Mouse (Mus musculus) MEL-GATA-1-ER (cell line): ENCODE data around the gene Vegfa.
"Not testable (repeated sequence)": the region's sequence is repeated elsewhere in the genome, so short reads cannot be mapped to it uniquely, and the experiment has no call there.

Experiments
- DNase-seq: peaks from one replicate; pipeline ENCODE4 v3.0.0-alpha.2; 2012; ENCODE audit warnings: low read depth; ENCODE audit errors: extremely low read depth

The Vegfa gene

DNA sequence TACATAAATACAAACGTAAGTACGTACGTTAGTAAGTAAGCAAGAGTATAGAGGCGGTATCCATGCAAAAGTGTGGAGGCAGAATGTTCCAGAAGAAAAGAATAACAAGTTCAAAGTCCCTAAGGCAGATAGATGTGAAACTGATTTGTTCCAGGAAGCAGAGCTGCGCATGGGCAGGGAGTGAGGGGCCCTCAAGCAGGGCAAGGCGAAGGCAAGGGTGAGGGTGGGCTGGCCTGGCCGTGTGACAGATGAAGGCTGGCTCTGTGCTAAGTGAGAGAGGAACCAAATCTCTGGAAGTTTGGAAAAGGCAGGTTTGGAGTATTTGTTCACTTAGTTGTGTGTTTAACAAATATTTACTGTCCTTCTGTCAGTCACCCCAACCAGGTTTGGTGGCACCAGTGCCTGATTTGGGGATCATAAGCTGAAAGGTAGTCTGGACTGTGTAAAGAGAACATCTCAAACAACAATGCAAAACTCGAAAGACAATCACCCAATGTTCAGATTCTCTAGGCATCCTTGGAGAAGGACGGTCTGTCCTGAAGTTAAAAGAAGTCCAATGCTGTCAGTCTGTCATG is 32.7 kb downstream of the Vegfa start:
- no peak for DNase-seq

DNA sequence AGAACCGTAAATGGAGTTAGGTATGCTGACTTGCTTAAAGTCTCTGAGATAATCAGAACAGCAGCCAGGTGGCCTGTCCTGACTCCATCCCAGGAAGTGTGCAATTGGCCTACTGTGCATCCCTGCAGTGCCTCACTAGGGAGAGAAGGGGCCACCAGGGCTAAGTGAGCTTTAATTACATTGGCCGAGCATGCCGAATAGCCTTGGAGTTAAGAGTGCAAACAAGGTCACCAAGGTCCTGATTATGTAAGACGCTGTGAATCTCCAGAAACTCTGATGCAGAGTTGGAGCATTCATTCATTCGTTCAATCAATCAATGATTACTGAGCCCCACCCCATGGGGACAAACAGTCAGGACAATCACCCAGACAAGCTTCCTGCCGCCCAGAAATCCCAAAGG is 33.8 kb downstream of the Vegfa start:
- no peak for DNase-seq

GRCm38 (mm10) chr17:45996921-45997444 is 35.2 kb downstream of the Vegfa start:
- DNase-seq: no peak

DNA sequence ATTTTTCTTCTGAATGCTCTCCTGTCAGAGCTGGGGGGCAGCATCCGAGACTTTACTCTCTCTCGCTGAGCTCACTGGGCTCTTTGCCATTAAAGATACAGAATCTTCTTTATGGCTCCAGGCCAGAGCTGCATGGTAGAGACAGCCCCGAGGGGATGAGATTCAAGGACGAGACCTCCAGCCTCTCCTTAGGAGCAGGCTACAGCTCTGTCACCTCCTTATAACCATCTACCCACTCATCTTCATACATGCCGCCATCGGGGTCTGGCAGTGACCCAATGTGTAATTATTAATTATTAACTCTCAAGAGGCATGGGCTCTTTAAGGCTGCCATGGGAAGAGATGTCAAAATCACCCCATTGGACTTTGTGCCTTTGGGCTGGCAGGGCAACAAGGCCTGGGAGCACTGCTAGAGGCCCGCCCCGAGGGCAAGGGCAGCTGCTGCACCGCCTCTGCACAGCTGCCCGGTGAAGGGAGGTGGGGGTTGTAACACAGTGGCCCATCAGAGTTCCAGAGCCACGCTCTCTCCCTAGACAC is 37.8 kb downstream of the Vegfa start:
- no peak for DNase-seq

- no peak for DNase-seq
Observed at GRCm38 (mm10) chr17:45986915-45987314, 45.3 kb downstream of the Vegfa start.

- DNase-seq: no peak
Observed at GRCm38 (mm10) chr17:45986374-45986773, 45.8 kb downstream of the Vegfa start.

DNA sequence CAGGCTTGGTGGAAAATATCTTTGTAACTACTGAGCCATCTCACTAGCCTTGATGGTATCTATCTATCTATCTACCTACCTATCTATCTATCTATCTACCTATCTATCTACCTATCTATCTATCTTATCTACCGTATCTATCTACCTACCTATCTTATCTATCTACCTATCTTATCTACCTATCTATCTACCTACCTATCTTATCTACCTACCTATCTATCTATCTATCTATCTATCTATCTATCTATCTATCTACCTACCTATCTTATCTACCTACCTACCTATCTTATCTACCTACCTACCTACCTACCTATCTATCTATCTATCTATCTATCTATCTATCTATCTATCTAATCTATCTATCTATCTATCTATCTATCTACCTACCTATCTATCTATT is 49.0 kb downstream of the Vegfa start:
- DNase-seq: not testable (repeated sequence)

DNA sequence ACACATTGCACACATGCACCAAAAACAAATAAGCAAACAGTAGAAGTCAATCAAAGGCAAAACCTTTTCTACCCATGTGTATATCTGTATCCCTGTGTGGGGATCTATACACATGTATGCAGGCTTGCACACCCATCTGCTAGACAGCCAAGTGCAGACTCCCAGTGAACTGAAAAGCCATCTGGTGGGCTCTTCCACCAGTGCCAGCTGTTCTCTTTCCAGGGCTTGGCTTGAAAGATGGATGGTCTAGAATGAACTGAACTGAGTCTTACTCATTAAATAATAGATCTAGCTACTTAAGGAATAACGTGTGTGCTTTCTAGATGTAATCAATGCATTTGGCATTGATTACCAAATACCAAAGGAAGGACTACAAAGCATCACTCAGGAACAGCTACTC is 50.3 kb downstream of the Vegfa start:
- no peak for DNase-seq

- DNase-seq: no peak
Observed at GRCm38 (mm10) chr17:45979025-45979805, 53.0 kb downstream of the Vegfa start.

- peak; percentile 26 for DNase-seq
Observed at GRCm38 (mm10) chr17:45974461-45974860, 57.7 kb downstream of the Vegfa start.

- peak; percentile 55 for DNase-seq
Observed at GRCm38 (mm10) chr17:45973214-45973613, 59.0 kb downstream of the Vegfa start.

DNA sequence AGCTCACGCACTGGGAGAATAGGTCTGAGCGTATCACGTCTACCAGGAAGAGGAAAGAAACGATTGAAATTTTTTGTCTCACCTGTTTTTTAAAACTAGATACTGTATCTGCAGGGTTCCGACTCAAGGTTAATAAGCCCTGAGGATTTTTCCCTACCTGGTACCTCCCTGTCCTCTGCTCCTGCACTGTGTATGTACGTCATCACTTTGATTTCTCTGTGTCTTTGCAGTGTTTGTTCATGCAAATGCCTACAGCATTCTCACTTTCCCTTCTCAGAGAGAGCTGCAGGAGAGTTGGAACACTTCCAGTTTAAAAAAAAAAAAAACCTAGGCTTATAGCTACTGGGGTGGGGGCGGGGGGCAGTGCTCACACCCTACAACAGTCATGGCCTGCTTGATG is 59.8 kb downstream of the Vegfa start:
- DNase-seq: no peak

DNA sequence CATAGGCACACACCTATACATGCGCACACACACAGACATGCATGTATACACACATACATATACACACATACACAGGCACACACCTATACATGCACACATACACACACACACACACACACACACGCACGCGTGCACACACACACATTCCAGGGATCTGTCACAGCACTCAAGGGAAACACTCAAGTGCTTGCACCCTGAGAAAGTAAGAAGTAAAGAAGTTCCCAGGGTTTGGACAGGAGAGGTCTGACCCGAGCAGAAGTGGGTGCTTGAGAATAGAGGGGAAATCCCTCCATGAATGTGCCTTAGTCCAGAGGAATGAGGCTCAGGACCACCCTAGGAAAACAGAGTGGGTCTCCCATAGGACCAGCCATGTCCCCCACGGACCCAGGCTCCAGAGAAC is 60.4 kb downstream of the Vegfa start:
- DNase-seq: no peak

DNA sequence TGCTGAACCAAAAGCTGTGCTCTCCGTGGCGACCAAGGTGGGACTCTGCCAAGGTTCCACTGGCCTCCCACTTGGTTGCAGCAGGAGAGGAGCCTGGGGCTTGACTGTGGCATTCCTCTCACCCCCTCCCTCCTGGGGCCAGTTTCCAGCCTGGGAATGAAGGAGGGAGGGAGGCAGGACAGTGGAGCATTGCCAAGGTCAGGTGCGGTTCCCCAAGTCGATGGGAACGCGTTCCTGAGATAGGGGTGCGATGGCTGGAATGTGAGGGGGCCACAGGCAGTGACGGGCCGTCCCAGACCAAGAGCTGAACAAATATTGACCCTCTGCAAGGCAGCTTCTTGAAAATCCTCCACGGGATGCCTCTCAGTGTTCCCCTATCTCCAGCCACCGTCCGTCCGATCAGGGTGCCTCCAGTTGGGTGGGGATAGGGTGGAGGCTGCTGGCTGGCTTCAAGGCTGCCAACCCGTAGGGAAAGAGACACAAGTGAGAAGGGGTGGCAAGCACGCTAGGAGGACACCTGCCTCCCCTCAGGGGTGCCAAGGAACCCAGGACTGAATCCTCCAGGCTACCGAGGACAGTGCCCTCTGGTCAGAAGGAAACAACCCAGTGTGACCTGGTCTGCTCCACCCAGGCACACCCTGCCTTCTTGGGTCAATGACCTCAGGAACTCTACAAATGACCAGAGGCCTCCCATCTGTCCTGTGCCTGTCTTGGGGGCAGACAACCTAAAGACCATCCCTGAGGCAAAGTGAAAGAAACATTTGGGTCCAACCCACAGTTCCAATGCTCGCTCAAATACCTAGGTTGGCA is 61.2 kb downstream of the Vegfa start:
- DNase-seq: no peak

- DNase-seq: no peak
Observed at GRCm38 (mm10) chr17:45969596-45969995, 62.6 kb downstream of the Vegfa start.

DNA sequence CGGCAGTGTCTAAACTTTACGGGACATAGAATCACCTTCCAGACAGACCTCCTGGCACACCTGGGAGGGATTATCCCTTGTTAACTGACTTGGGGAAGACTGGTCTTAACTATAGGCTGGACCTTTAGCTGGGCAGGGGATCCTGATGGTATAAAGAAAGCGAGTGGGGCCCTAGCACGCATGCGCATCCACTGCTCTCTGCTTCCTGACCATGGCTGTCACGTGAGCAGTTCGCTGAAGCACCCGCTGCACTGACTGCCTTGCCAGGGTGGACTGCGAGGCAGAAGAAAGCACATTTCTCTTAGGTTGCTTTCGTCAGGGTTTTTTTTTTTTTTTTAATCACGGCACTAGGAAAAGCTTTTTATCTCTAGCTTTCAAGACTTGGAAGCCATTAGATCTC is 63.8 kb downstream of the Vegfa start:
- no peak for DNase-seq
